Mouse (Mus musculus) ES-Bruce4 (cell line): ENCODE measurements around the gene Unc93b1. TPM values are rescaled to one million over a fixed set of nuclear protein-coding genes. Genes with fewer than 3 reads are reported as not detected.

Experiments used
- H3K27ac ChIP-seq: 2 replicates; pipeline ENCODE4 v1.5.1; 2012; ENCODE audit warnings: low read length, inconsistent platforms; ENCODE audit not compliant: insufficient read depth
- H3K27me3 ChIP-seq: 2 replicates; pipeline ENCODE4 v1.6.1; 2012; ENCODE audit warnings: mild to moderate bottlenecking, low read length, inconsistent platforms; ENCODE audit not compliant: control insufficient read depth, poor library complexity, insufficient read depth, severe bottlenecking
- H3K36me3 ChIP-seq: 2 replicates; pipeline ENCODE4 v1.6.1; 2012; ENCODE audit warnings: inconsistent platforms, mild to moderate bottlenecking, low read length, moderate library complexity; ENCODE audit not compliant: control insufficient read depth, poor library complexity, insufficient read depth, severe bottlenecking
- H3K4me1 ChIP-seq: one replicate; pipeline ENCODE4 v1.8.1; 2011; ENCODE audit warnings: low read length; ENCODE audit not compliant: control insufficient read depth, insufficient read depth
- H3K4me3 ChIP-seq: 2 replicates; pipeline ENCODE4 v1.5.1; 2011; ENCODE audit warnings: low read depth, mild to moderate bottlenecking, low read length
- H3K9ac ChIP-seq: 2 replicates; pipeline ENCODE4 v1.6.1; 2012; ENCODE audit warnings: low read depth, mild to moderate bottlenecking, inconsistent platforms; ENCODE audit not compliant: poor library complexity, severe bottlenecking
- H3K9me3 ChIP-seq: replicated peaks from 2 replicates; pipeline ENCODE4 v1.6.1; 2012; ENCODE audit warnings: mild to moderate bottlenecking, low read length, inconsistent platforms; ENCODE audit not compliant: control insufficient read depth, poor library complexity, insufficient read depth, severe bottlenecking
- CTCF ChIP-seq: IDR thresholded peaks from one replicate; pipeline ENCODE4 v1.8.1; 2011; ENCODE audit warnings: low read depth, low read length
- EP300 ChIP-seq: IDR thresholded peaks from 2 replicates; pipeline ENCODE4 v1.6.1; 2011; ENCODE audit warnings: low read depth, low read length; ENCODE audit not compliant: insufficient read depth
- POLR2A ChIP-seq: IDR thresholded peaks from one replicate; pipeline ENCODE4 v1.8.1; 2011; ENCODE audit warnings: low read length; ENCODE audit not compliant: insufficient read depth
- polyA plus RNA-seq: library from polyadenylated mRNA; stranded (reverse); fragments of >200 nt; gene quantifications from 2 replicates; pipeline ENCODE4 v1.2.4, GENCODE M21; 2011; ENCODE audit warnings: low read depth; ENCODE audit not compliant: missing spikeins, insufficient read depth, insufficient read length

The Unc93b1 gene
- polyA plus RNA-seq, result 12.1 and 13.5 TPM in 2 replicates

DNA sequence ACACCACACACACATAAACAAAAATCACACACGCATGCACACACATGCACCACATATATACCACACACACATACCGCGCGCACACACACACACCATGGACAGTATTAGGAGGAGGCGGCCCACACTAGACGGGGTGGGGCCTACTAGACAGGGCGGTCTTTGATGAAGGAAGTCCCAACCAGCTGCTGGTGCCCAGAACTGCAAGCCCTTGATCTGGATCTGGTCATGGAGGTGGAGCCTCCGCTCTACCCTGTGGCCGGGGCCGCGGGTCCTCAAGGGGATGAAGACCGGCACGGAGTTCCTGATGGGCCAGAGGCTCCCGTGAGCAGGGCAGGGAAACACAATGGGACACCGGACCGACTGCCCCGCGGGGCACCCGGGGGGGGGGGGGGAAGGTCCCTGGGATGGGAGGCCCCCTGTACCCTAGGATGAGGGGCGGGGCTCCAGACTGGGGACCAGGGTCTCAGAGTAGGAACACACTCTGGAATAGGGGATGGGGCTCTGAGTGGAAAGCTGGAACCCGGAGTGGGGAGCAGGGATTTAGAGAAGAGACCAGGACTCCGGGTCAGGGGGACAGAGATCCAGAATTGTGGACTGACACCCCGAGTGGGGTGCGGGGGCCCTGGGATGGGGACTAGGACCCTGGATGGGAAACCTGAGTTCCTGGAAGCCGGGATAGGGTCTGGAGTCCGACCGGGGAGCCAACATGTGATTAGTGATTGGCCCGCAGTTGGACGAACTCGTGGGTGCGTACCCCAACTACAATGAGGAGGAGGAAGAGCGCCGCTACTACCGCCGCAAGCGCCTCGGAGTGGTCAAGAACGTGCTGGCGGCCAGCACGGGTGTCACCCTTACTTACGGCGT lies at the start of gene Unc93b1:
TSS of gene Unc93b1 (plus strand) at position 155 of the 864 bp plus-strand sequence.
- TF ChIP-seq POLR2A (no peak), CTCF (no peak), EP300 (no peak)
- Histone ChIP-seq H3K27ac (no peak within 1 kb of the TSS), H3K4me1 (no peaks in the 10 kb centered on the region)

DNA sequence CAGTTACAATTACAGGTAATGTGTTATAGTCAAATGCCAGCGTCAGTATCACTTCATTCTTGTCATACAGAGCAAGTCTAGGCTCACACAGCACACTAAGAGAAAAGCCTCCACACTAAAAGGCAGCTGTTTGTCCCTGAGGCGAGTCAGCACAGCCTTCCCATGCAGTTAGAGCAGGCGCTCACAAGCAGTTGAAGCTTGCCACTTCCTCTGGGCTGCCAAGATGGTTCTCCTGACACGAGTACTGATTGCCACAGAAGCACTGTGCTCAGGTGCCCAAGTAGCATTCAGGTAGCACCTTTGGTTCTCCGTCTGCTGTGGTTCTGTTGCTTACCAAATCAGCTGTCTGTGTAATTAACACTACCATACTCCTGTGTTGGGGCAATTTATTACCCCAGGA lies 45.9 kb upstream of the Unc93b1 start:
- H3K36me3 ChIP-seq, result peaks cover 75% of the 10 kb centered on the region
- no peaks in the 10 kb centered on the region for H3K27me3 ChIP-seq
- no peaks in the 10 kb centered on the region for H3K4me1 ChIP-seq
- no peak overlapping the region for H3K27ac ChIP-seq
- no peak for TF ChIP-seq POLR2A
- no peak for TF ChIP-seq EP300
- no peak for TF ChIP-seq CTCF
- H3K4me3 ChIP-seq, result no peak overlapping the region
- H3K9ac ChIP-seq, result no peak overlapping the region
- no peaks in the 10 kb centered on the region for H3K9me3 ChIP-seq

More for the DNA sequence above, at the start of gene Unc93b1:
- Histone ChIP-seq H3K9ac (peak within 1 kb of the TSS; percentile 36), H3K27me3 (no peaks in the 10 kb centered on the region), H3K9me3 (no peaks in the 10 kb centered on the region), H3K4me3 (peak within 1 kb of the TSS; percentile 63), H3K36me3 (no peaks in the 10 kb centered on the region)

DNA sequence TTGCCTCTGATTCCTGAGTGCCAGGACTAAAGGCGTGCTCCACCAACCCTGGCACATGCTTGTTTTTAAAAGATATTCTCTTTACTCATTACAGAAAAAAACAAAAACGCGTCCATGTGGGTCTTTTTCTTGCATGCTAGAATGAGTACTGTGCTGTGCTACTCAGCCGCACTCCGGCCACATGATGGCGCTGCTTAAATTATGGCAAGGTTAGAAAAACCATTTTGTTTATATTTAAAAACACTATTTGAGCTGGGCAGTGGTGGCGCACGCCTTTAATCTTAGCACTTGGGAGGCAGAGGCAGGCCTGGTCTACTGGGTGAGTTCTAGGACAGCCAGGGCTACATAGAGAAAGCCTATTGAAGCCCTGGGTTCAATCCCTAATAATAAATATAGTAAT lies 44.8 kb upstream of the Unc93b1 start:
- no peaks in the 10 kb centered on the region for H3K27me3 ChIP-seq
- H3K27ac ChIP-seq, result no peak overlapping the region
- no peak for TF ChIP-seq POLR2A
- peak; percentile 28 for TF ChIP-seq CTCF
- no peak overlapping the region for H3K9ac ChIP-seq
- H3K4me3 ChIP-seq, result no peak overlapping the region
- H3K4me1 ChIP-seq, result no peaks in the 10 kb centered on the region
- H3K36me3 ChIP-seq, result peaks cover 67% of the 10 kb centered on the region
- H3K9me3 ChIP-seq, result no peaks in the 10 kb centered on the region

DNA sequence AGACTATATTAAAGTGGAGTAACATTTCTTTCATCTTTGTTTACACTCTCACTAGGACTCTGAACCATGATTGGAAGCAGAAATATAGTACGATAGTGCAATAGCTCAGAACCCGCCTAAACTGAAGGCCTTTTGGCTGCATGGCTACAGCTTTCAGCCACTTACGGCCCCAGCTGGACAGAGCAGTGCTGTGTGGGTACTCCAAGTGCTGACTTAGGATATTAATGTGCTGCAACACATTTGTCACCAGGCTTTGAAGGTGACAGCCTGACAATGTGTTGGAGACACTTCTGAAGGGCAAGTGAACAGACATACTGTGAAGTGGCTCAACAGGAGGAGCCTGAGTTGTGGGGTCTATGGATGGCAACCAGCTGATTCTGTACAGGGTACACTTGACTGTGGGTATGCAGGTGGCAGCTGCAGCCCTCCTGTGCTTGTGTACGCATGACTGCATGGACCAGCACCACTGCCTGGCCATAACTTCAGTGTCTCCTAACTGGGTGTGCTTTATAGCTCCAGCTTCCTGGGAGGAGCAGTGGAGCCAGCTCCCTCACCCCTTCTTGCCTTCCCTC lies 41.4 kb upstream of the Unc93b1 start:
- Histone ChIP-seq H3K9me3 (no peaks in the 10 kb centered on the region), H3K27me3 (no peaks in the 10 kb centered on the region)
- TF ChIP-seq CTCF (no peak), EP300 (no peak), POLR2A (no peak)

DNA sequence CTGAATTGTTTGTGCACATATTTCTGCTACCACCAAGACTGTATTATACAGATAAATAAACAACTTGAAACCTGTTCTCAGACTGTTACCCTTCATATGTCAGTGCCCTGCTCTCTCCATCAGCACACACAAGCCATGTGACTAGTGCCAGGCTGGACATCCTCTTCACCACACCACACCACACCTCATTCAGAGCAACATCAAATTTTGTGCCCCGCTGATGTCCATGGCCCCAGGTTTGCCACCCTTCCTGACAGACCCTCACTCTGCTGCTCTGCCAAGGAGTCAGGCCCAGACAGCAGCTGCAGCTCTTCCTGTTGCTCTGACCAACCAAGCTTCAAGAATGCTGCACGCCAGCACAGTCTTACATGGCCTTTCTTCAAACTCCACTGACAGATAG lies 40.7 kb upstream of the Unc93b1 start:
- Histone ChIP-seq H3K4me1 (no peaks in the 10 kb centered on the region), H3K9me3 (no peaks in the 10 kb centered on the region), H3K36me3 (peaks cover 31% of the 10 kb centered on the region), H3K9ac (no peak overlapping the region), H3K4me3 (no peak overlapping the region), H3K27me3 (no peaks in the 10 kb centered on the region), H3K27ac (no peak overlapping the region)
- TF ChIP-seq EP300 (no peak), CTCF (no peak), POLR2A (no peak)

More for the DNA sequence above, 41.4 kb upstream of the Unc93b1 start:
- Histone ChIP-seq H3K27ac (no peak overlapping the region), H3K4me3 (no peak overlapping the region), H3K36me3 (peaks cover 38% of the 10 kb centered on the region), H3K9ac (no peak overlapping the region), H3K4me1 (no peaks in the 10 kb centered on the region)

DNA sequence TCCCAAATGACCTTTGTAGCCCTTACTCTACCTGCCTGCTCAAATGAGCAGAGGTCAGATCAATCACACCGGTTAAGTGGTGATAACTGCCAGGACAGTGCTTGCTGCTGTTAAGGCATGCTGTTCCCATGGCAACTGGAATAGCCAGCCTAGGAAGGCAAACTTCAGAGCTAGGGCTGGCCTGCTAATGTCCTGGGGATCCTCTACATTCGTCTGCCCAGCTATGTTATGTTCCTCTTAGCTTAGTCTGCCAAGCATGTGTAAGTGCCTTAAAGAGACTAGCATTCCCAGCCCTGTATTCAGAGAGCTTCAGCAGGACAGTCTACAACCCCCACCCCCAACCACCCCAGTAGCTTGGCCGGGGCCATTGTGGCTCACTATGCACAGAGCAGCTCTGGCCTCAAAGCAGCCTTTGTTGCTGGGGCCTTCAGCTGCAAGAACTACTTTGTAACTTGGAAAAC lies 39.8 kb upstream of the Unc93b1 start:
- Histone ChIP-seq H3K27ac (no peak overlapping the region), H3K4me1 (no peaks in the 10 kb centered on the region), H3K9me3 (no peaks in the 10 kb centered on the region), H3K27me3 (no peaks in the 10 kb centered on the region), H3K36me3 (peaks cover 22% of the 10 kb centered on the region), H3K4me3 (no peak overlapping the region), H3K9ac (no peak overlapping the region)
- TF ChIP-seq EP300, result no peak
- TF ChIP-seq CTCF, result no peak
- TF ChIP-seq POLR2A, result no peak
